Mouse (Mus musculus): Measurements from ENCODE around the gene Pou6f2. TPM values are rescaled to one million over a fixed set of nuclear protein-coding genes. Genes with fewer than 3 reads are reported as not detected.

The Pou6f2 gene
- polyA plus RNA-seq (2012; ENCODE audit: low replicate concordance): not detected in 2 replicates

GRCm38 (mm10) chr13:18397586-18397985 is at the start of gene Pou6f2:
Gene Pou6f2 (minus strand): TSS chr13:18397686.

